ENCODE assay signal across 30 mouse cellular contexts in genomic region chr10:18323701-18324100, GRCm38 (mm10). TPM values are rescaled to one million over a fixed set of nuclear protein-coding genes. Genes with fewer than 3 reads are reported as not detected.
DNase-seq lines count a peak whose midpoint lies in the region; ATAC-seq and TF ChIP-seq lines count a peak whose summit lies in the region.
"Had no signal": no experiment of that assay in that cellular context is flagged by ENCODE, and none has a peak within 500 bp of the region (broad histone marks: within the 10 kb centered on the region; RNA-seq: fewer than 3 reads in every experiment).

No protein-coding gene starts in this region.

- no peaks in the 10 kb centered on the region for H3K36me3 ChIP-seq in midbrain, embryonic 11.5 days (ENCODE audit: control insufficient read depth, insufficient read depth, low read length)
- H3K36me3 ChIP-seq in midbrain, postnatal 0 days (ENCODE audit: insufficient read depth, low read length) = no peaks in the 10 kb centered on the region
- H3K36me3 ChIP-seq: embryonic facial prominence, embryonic 15.5 days; heart, embryonic 13.5 days; limb, embryonic 12.5 days; liver, embryonic 15.5 days; lung, embryonic 15.5 days; neural tube, embryonic 12.5 days; stomach, embryonic 15.5 days had no signal

- ATAC-seq in midbrain, embryonic 11.5 days (ENCODE audit: low FRiP score) = no peak
- ATAC-seq in midbrain, postnatal 0 days (ENCODE audit: low FRiP score) = no peak
- no peak for ATAC-seq in frontal cortex, adult (ENCODE audit: low TSS enrichment)
- ATAC-seq: forebrain, embryonic 14.5 days; intestine, postnatal 0 days had no signal

- no peak for TF ChIP-seq CTCF in midbrain, postnatal 0 days (IDR thresholded peaks at IDR 0.05)

- no peaks in the 10 kb centered on the region for H3K9me3 ChIP-seq in midbrain, embryonic 11.5 days (ENCODE audit: control insufficient read depth, low read length)
- H3K9me3 ChIP-seq in midbrain, postnatal 0 days (ENCODE audit: low read length) = no peaks in the 10 kb centered on the region
- H3K9me3 ChIP-seq: embryonic facial prominence, embryonic 15.5 days; heart, embryonic 13.5 days; limb, embryonic 12.5 days; liver, embryonic 15.5 days; lung, embryonic 15.5 days; neural tube, embryonic 12.5 days; stomach, embryonic 15.5 days had no signal

- H3K27ac ChIP-seq in midbrain, embryonic 11.5 days (ENCODE audit: low read depth, low read length) = no peak overlapping the region
- H3K27ac ChIP-seq in midbrain, postnatal 0 days (ENCODE audit: low read depth, low read length) = no peak overlapping the region
- H3K27ac ChIP-seq: embryonic facial prominence, embryonic 15.5 days; heart, adult 2 months; heart, embryonic 13.5 days; hindbrain, embryonic 14.5 days; limb, embryonic 12.5 days; liver, embryonic 15.5 days; lung, embryonic 15.5 days; macrophage; neural tube, embryonic 12.5 days; stomach, embryonic 15.5 days had no signal

- intact Hi-C loops in left cerebral cortex, postnatal 25 days (cut with DNase I) = no loop called here

- H3K27me3 ChIP-seq in midbrain, embryonic 11.5 days (ENCODE audit: control insufficient read depth, insufficient read depth, low read length) = no peaks in the 10 kb centered on the region
- H3K27me3 ChIP-seq in midbrain, postnatal 0 days (ENCODE audit: insufficient read depth, low read length) = 0 out of 2 replicates have a peak, but pooled peaks cover under 1% of the 10 kb centered on the region
- H3K27me3 ChIP-seq: embryonic facial prominence, embryonic 15.5 days; heart, embryonic 13.5 days; limb, embryonic 12.5 days; lung, embryonic 15.5 days; neural tube, embryonic 12.5 days; stomach, embryonic 15.5 days had no signal

- DNase-seq in midbrain, embryonic 11.5 days (ENCODE audit: low spot score, missing footprints) = peak; percentile 75
- no peak for DNase-seq in midbrain, postnatal 0 days (ENCODE audit: low spot score)
- DNase-seq in NIH3T3 (ENCODE audit: low read depth) = peak; percentile 24
- peak; percentile 97 for DNase-seq in fibroblast of lung, adult 2 months (ENCODE audit: low read depth)
- no peak for DNase-seq in left cerebral cortex, postnatal 25 days (ENCODE audit: low spot score in 2 of 2)
- no peak for DNase-seq in spleen, adult 18-20 months
- DNase-seq: adrenal gland, postnatal 10 days; cerebellum, postnatal 10 days; gastrocnemius, postnatal 25 days; heart, adult 2 months; heart, postnatal 10 days; kidney, adult 9 months; kidney, postnatal 10 days; layer of hippocampus, adult 9-11 months; midbrain, embryonic 14.5 days; thymus, adult 18-20 months; thymus, postnatal 25 days had no signal

- 20% methylated on average over 4 of the region's 4 CpGs for WGBS in midbrain, embryonic 11.5 days
- 30% methylated on average over 4 of the region's 4 CpGs for WGBS in midbrain, postnatal 0 days

- no peak overlapping the region for H3K4me3 ChIP-seq in midbrain, embryonic 11.5 days (ENCODE audit: low read depth, low read length)
- H3K4me3 ChIP-seq in midbrain, postnatal 0 days (ENCODE audit: low read depth, low read length) = no peak overlapping the region
- H3K4me3 ChIP-seq: embryonic facial prominence, embryonic 15.5 days; heart, adult 2 months; heart, embryonic 13.5 days; limb, embryonic 12.5 days; liver, embryonic 15.5 days; lung, embryonic 15.5 days; neural tube, embryonic 12.5 days; stomach, embryonic 15.5 days had no signal

- H3K4me1 ChIP-seq in midbrain, embryonic 11.5 days (ENCODE audit: control insufficient read depth, insufficient read depth, low read length) = peaks cover 10% of the 10 kb centered on the region
- no peaks in the 10 kb centered on the region for H3K4me1 ChIP-seq in midbrain, postnatal 0 days (ENCODE audit: insufficient read depth, low read length)
- H3K4me1 ChIP-seq: liver, embryonic 15.5 days had no signal

- H3K9ac ChIP-seq in midbrain, embryonic 11.5 days (ENCODE audit: low read length) = no peak overlapping the region
- H3K9ac ChIP-seq in midbrain, postnatal 0 days (replicated peaks; ENCODE audit: low read length, poor library complexity, severe bottlenecking) = no peak overlapping the region
- H3K9ac ChIP-seq: embryonic facial prominence, embryonic 15.5 days; heart, embryonic 13.5 days; hindbrain, embryonic 14.5 days; limb, embryonic 12.5 days; liver, embryonic 15.5 days; lung, embryonic 15.5 days; neural tube, embryonic 12.5 days; stomach, embryonic 15.5 days had no signal

- H3K4me2 ChIP-seq in midbrain, embryonic 11.5 days = no peak overlapping the region
- H3K4me2 ChIP-seq in midbrain, postnatal 0 days (ENCODE audit: low read depth, low read length, poor library complexity, severe bottlenecking) = no peak overlapping the region
- H3K4me2 ChIP-seq: embryonic facial prominence, embryonic 15.5 days; heart, embryonic 13.5 days; hindbrain, embryonic 14.5 days; limb, embryonic 12.5 days; liver, embryonic 15.5 days; lung, embryonic 15.5 days; neural tube, embryonic 12.5 days; stomach, embryonic 15.5 days had no signal

RNA-seq across cellular contexts. Expression of gene Nhsl1, which starts 4.9 kb away (rescaled TPM):
- polyA plus RNA-seq in midbrain, embryonic 11.5 days (2014; fragmentation: Nextera tagmentation; extraction: Ambion mirVana) = 14.6 and 15.3 TPM in 2 replicates
- total RNA-seq in midbrain, postnatal 0 days (2014; rRNA removed) = 16.0 and 18.0 TPM in 2 replicates
- polyA plus RNA-seq in midbrain, postnatal 0 days (2015; fragmentation: Nextera tagmentation; extraction: Ambion mirVana) = 6.7 and 7.2 TPM in 2 replicates
- total RNA-seq in left cerebral cortex, postnatal 25 days (2021) = 10 to 100 TPM; 28.3 to 28.8 TPM
- total RNA-seq: MEL had no signal
- polyA plus RNA-seq: macrophage had no signal

Comparison
In these comparisons a context has a peak if more than half of its experiments do, and no peak if none do; other contexts are left out.
1. DNase-seq: peak in midbrain, embryonic 11.5 days (single experiment), NIH3T3 (single experiment) and fibroblast of lung, adult 2 months (single experiment); none in midbrain, postnatal 0 days (single experiment), left cerebral cortex, postnatal 25 days (0 of 2) and spleen, adult 18-20 months (0 of 2).